Mouse (Mus musculus): ENCODE measurements around the gene Chd6.
"Not testable (repeated sequence)": the region's sequence is repeated elsewhere in the genome, so short reads cannot be mapped to it uniquely, and the experiment has no call there.

Chd6 gene

GRCm38 (mm10) chr2:160987503-160987902 lies 121.4 kb downstream of the Chd6 start:
- in situ Hi-C loops (cut with MboI, MseI), result no loop called here

- in situ Hi-C loops (cut with MboI, MseI), result no loop called here
These were observed 126.2 kb downstream of the Chd6 start for GRCm38 (mm10) chr2:160982636-160983035.

- in situ Hi-C loops (cut with MboI, MseI), result no loop called here
These were observed 127.1 kb downstream of the Chd6 start for GRCm38 (mm10) chr2:160981791-160982190.

- in situ Hi-C loops (cut with MboI, MseI), result no loop called here
These were observed 130.2 kb downstream of the Chd6 start for GRCm38 (mm10) chr2:160978651-160979050.

- in situ Hi-C loops (cut with MboI, MseI), result no loop called here
These were observed 131.6 kb downstream of the Chd6 start for GRCm38 (mm10) chr2:160977248-160977647.

GRCm38 (mm10) chr2:160973648-160974215 lies 135.1 kb downstream of the Chd6 start:
- in situ Hi-C loops (cut with MboI, MseI), result no loop called here

GRCm38 (mm10) chr2:160972103-160972792 lies 136.6 kb downstream of the Chd6 start:
- in situ Hi-C loops (cut with MboI, MseI), result no loop called here

- in situ Hi-C loops (cut with MboI, MseI), result no loop called here
These were observed 146.7 kb downstream of the Chd6 start for GRCm38 (mm10) chr2:160962149-160962548.

GRCm38 (mm10) chr2:160960956-160961646 lies 147.8 kb downstream of the Chd6 start:
- in situ Hi-C loops (cut with MboI, MseI), result no loop called here

- in situ Hi-C loops (cut with MboI, MseI), result no loop called here
These were observed 149.0 kb downstream of the Chd6 start for GRCm38 (mm10) chr2:160959901-160960300.

- in situ Hi-C loops (cut with MboI, MseI), result no loop called here
These were observed 150.1 kb downstream of the Chd6 start for GRCm38 (mm10) chr2:160958737-160959136.

- in situ Hi-C loops (cut with MboI, MseI), result not testable (repeated sequence)
These were observed 151.1 kb downstream of the Chd6 start for GRCm38 (mm10) chr2:160957801-160958200.

- in situ Hi-C loops (cut with MboI, MseI), result not testable (repeated sequence)
These were observed 151.6 kb downstream of the Chd6 start for GRCm38 (mm10) chr2:160957307-160957706.

- in situ Hi-C loops (cut with MboI, MseI), result no loop called here
These were observed 153.5 kb downstream of the Chd6 start for GRCm38 (mm10) chr2:160955331-160955730.

GRCm38 (mm10) chr2:160954541-160954940 lies 154.3 kb downstream of the Chd6 start:
- in situ Hi-C loops (cut with MboI, MseI), result no loop called here

- in situ Hi-C loops (cut with MboI, MseI), result no loop called here
These were observed 155.6 kb downstream of the Chd6 start for GRCm38 (mm10) chr2:160953131-160953873.

GRCm38 (mm10) chr2:160951595-160951994 lies 157.3 kb downstream of the Chd6 start:
- in situ Hi-C loops (cut with MboI, MseI), result no loop called here

- in situ Hi-C loops (cut with MboI, MseI), result loop anchor here (25.0 kb wide), 3 partner anchors 570 to 1720 kb away; partner anchors contain the start of gene Ptprt (in 1 of the 2)
These were observed 166.4 kb downstream of the Chd6 start for GRCm38 (mm10) chr2:160942443-160942842.

- in situ Hi-C loops (cut with MboI, MseI), result loop anchor here (25.0 kb wide), 3 partner anchors 571 to 1721 kb away; partner anchors contain the start of gene Ptprt (in 1 of the 2)
These were observed 167.8 kb downstream of the Chd6 start for GRCm38 (mm10) chr2:160940930-160941709.

GRCm38 (mm10) chr2:160934451-160934850 lies 174.4 kb downstream of the Chd6 start:
- in situ Hi-C loops (cut with MboI, MseI), result loop anchor here (25.0 kb wide), 3 partner anchors 578 to 1728 kb away; partner anchors contain the start of gene Ptprt (in 1 of the 2)

GRCm38 (mm10) chr2:160933890-160934289 lies 175.0 kb downstream of the Chd6 start:
- in situ Hi-C loops (cut with MboI, MseI), result loop anchor here (25.0 kb wide), 3 partner anchors 578 to 1728 kb away; partner anchors contain the start of gene Ptprt (in 1 of the 2)

All from T-helper 17 cell (primary cell).